Mouse (Mus musculus): ENCODE data around the gene Morn4.

DNA sequence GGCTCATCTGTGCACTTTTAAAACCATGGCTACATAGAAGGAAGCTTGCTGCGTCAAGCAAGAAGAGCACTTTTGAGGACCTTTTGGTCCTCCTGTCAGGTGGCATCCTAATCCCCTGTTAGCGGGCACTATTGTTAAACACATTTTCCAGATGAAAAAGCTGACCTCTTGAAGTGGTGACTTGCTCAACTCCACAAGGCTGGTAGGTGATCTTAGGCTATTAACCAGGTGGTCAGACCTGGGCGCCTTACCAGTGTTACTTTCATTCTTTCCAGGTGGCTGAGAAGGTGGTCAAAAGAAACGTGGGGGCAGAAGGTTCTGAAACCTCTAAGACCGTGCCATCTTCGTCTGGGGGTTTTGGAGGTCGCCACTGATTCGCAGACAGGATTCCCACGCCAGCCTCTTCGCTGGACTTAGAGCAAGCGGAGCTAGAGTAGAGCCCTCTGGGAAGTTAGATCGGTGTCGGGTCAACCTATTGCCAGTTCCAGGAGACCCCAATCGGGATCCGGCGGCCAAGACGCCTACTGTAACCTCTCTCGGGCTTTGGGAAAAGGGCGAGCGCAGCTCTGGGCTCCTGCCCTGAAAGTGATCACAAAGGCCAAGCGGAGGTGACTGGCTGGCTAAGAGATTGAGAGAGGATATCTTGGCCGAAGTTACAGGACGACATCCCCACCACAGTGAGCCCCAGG lies 42.0 kb upstream of the Morn4 start:
- no peak for TF ChIP-seq ZNF384 (IDR thresholded peaks at IDR 0.05; ENCODE audit: low read depth, low read length)
- no peak for TF ChIP-seq CHD2 (IDR thresholded peaks at IDR 0.05; ENCODE audit: low read length)
- no peak for TF ChIP-seq CTCF (IDR thresholded peaks at IDR 0.05 in 2 of 3, conservative IDR thresholded peaks at IDR 0.05 in 1 of 3; ENCODE audit: control insufficient read depth in 1 of 3, insufficient read depth in 1 of 3, low read depth in 2 of 3, low read length in 3 of 3, poor library complexity in 1 of 3, severe bottlenecking in 1 of 3)
- no peak for TF ChIP-seq SIN3A (IDR thresholded peaks at IDR 0.05; ENCODE audit: low read length)
- no peak for TF ChIP-seq USF1 (IDR thresholded peaks at IDR 0.05; ENCODE audit: low read depth, low read length)
- no peak for TF ChIP-seq JUND (IDR thresholded peaks at IDR 0.05; ENCODE audit: low read depth, low read length)
- TF ChIP-seq POLR2A (IDR thresholded peaks at IDR 0.05; ENCODE audit: control insufficient read depth in 1 of 2, insufficient read depth in 1 of 2, low read depth in 1 of 2, low read length in 2 of 2, poor library complexity in 1 of 2) = no peak
- no peak for TF ChIP-seq TCF12 (IDR thresholded peaks at IDR 0.05; ENCODE audit: low read depth, low read length)
- no peak for TF ChIP-seq POLR2AphosphoS5 (IDR thresholded peaks at IDR 0.05; ENCODE audit: borderline replicate concordance, low read depth, low read length)
- no peak for TF ChIP-seq NRF1 (IDR thresholded peaks at IDR 0.05; ENCODE audit: insufficient read depth, low read depth, low read length, poor library complexity, severe bottlenecking)

Measured in MEL (cell line).